Mouse (Mus musculus): ENCODE measurements at regions not wholly inside any gene's neighbourhood (a gene's known extent, or its start where the extent isn't known, plus 50 kb on each side); places are given as distances from the start of the nearest gene placed in this dataset.

- Histone ChIP-seq H3K36me3 (ENCODE audit: control insufficient read depth, insufficient read depth, low read length) (no peaks in the 10 kb centered on the region), H3K27ac (peak overlapping the region; percentile 38), H3K27me3 (ENCODE audit: control insufficient read depth, insufficient read depth, low read length) (no peaks in the 10 kb centered on the region), H3K79me2 (replicated peaks; ENCODE audit: control insufficient read depth, insufficient read depth, low read length) (no peaks in the 10 kb centered on the region), H3K4me3 (peak overlapping the region; percentile 35), H3K9ac (ENCODE audit: low read depth, low read length) (no peak overlapping the region), H3K4me1 (ENCODE audit: control insufficient read depth, insufficient read depth, low read length) (no peaks in the 10 kb centered on the region; the same call in 1 of the 2 replicates)
- WGBS: 40% methylated on average over 9 of the region's 9 CpGs
- DNase-seq: no peak
- TF ChIP-seq CTCF (IDR thresholded peaks at IDR 0.05): no peak
- intact Hi-C loops (cut with DNase I): loop anchor here (1.0 to 5.0 kb wide), 3 partner anchors 62 to 278 kb away; partner anchors contain the start of gene Daam1
Observed at GRCm38 (mm10) chr12:71768890-71769289, 62.0 kb upstream of the Daam1 start.

GRCm38 (mm10) chr12:71769302-71769701 is 61.6 kb upstream of the Daam1 start:
- no peak overlapping the region for H3K4me3 ChIP-seq
- no peaks in the 10 kb centered on the region for H3K27me3 ChIP-seq (ENCODE audit: control insufficient read depth, insufficient read depth, low read length)
- no peaks in the 10 kb centered on the region for H3K79me2 ChIP-seq (replicated peaks; ENCODE audit: control insufficient read depth, insufficient read depth, low read length)
- TF ChIP-seq EP300 (IDR thresholded peaks at IDR 0.05; ENCODE audit: insufficient read depth, low read depth, low read length) (no peak), CTCF (IDR thresholded peaks at IDR 0.05) (no peak), POLR2A (IDR thresholded peaks at IDR 0.05; ENCODE audit: insufficient read depth, low read depth, low read length) (no peak)
- no peaks in the 10 kb centered on the region; the same call in 1 of the 2 replicates for H3K4me1 ChIP-seq (ENCODE audit: control insufficient read depth, insufficient read depth, low read length)
- DNase-seq: no peak
- 86% methylated on average over 6 of the region's 6 CpGs for WGBS
- no peak overlapping the region for H3K27ac ChIP-seq
- no peaks in the 10 kb centered on the region for H3K36me3 ChIP-seq (ENCODE audit: control insufficient read depth, insufficient read depth, low read length)
- intact Hi-C loops (cut with DNase I): loop anchor here (2.0 to 5.0 kb wide), 2 partner anchors 61 to 208 kb away; partner anchors contain the start of gene Daam1
- no peak overlapping the region for H3K9ac ChIP-seq (ENCODE audit: low read depth, low read length)

GRCm38 (mm10) chr12:71773891-71774290 is 57.0 kb upstream of the Daam1 start:
- Histone ChIP-seq H3K9ac (ENCODE audit: low read depth, low read length) (no peak overlapping the region), H3K4me1 (ENCODE audit: control insufficient read depth, insufficient read depth, low read length) (no peaks in the 10 kb centered on the region; the same call in 1 of the 2 replicates), H3K79me2 (replicated peaks; ENCODE audit: control insufficient read depth, insufficient read depth, low read length) (no peaks in the 10 kb centered on the region), H3K4me3 (no peak overlapping the region), H3K27me3 (ENCODE audit: control insufficient read depth, insufficient read depth, low read length) (no peaks in the 10 kb centered on the region), H3K27ac (no peak overlapping the region), H3K36me3 (ENCODE audit: control insufficient read depth, insufficient read depth, low read length) (no peaks in the 10 kb centered on the region)
- DNase-seq: no peak
- WGBS: 64% methylated on average over 9 of the region's 9 CpGs
- no peak for TF ChIP-seq POLR2A (IDR thresholded peaks at IDR 0.05; ENCODE audit: insufficient read depth, low read depth, low read length)
- TF ChIP-seq CTCF (IDR thresholded peaks at IDR 0.05): no peak
- no peak for TF ChIP-seq EP300 (IDR thresholded peaks at IDR 0.05; ENCODE audit: insufficient read depth, low read depth, low read length)
- intact Hi-C loops (cut with DNase I): no loop called here

- Histone ChIP-seq H3K79me2 (replicated peaks; ENCODE audit: control insufficient read depth, insufficient read depth, low read length) (no peaks in the 10 kb centered on the region), H3K4me1 (ENCODE audit: control insufficient read depth, insufficient read depth, low read length) (no peaks in the 10 kb centered on the region; the same call in 1 of the 2 replicates), H3K27ac (no peak overlapping the region), H3K27me3 (ENCODE audit: control insufficient read depth, insufficient read depth, low read length) (no peaks in the 10 kb centered on the region), H3K9ac (ENCODE audit: low read depth, low read length) (no peak overlapping the region), H3K36me3 (ENCODE audit: control insufficient read depth, insufficient read depth, low read length) (no peaks in the 10 kb centered on the region), H3K4me3 (no peak overlapping the region)
- DNase-seq: no peak
- 86% methylated on average over 12 of the region's 12 CpGs for WGBS
- intact Hi-C loops (cut with DNase I): no loop called here
- no peak for TF ChIP-seq EP300 (IDR thresholded peaks at IDR 0.05; ENCODE audit: insufficient read depth, low read depth, low read length)
- no peak for TF ChIP-seq POLR2A (IDR thresholded peaks at IDR 0.05; ENCODE audit: insufficient read depth, low read depth, low read length)
- TF ChIP-seq CTCF (IDR thresholded peaks at IDR 0.05): no peak
Observed at GRCm38 (mm10) chr12:71775126-71775525, 55.8 kb upstream of the Daam1 start.

GRCm38 (mm10) chr12:71778137-71778536 is 52.7 kb upstream of the Daam1 start:
- Histone ChIP-seq H3K79me2 (replicated peaks; ENCODE audit: control insufficient read depth, insufficient read depth, low read length) (no peaks in the 10 kb centered on the region), H3K4me1 (ENCODE audit: control insufficient read depth, insufficient read depth, low read length) (peaks cover 3% of the 10 kb centered on the region), H3K27me3 (ENCODE audit: control insufficient read depth, insufficient read depth, low read length) (no peaks in the 10 kb centered on the region), H3K9ac (ENCODE audit: low read depth, low read length) (no peak overlapping the region), H3K27ac (no peak overlapping the region; the same call in 1 of the 2 replicates), H3K4me3 (no peak overlapping the region), H3K36me3 (ENCODE audit: control insufficient read depth, insufficient read depth, low read length) (no peaks in the 10 kb centered on the region)
- TF ChIP-seq POLR2A (IDR thresholded peaks at IDR 0.05; ENCODE audit: insufficient read depth, low read depth, low read length) (no peak), CTCF (IDR thresholded peaks at IDR 0.05) (no peak), EP300 (IDR thresholded peaks at IDR 0.05; ENCODE audit: insufficient read depth, low read depth, low read length) (no peak)
- intact Hi-C loops (cut with DNase I): no loop called here
- WGBS: 22% methylated on average over 14 of the region's 14 CpGs
- DNase-seq: peak; percentile 34 to 42

- Histone ChIP-seq H3K79me2 (replicated peaks; ENCODE audit: control insufficient read depth, insufficient read depth, low read length) (no peaks in the 10 kb centered on the region), H3K36me3 (ENCODE audit: control insufficient read depth, insufficient read depth, low read length) (no peaks in the 10 kb centered on the region), H3K9ac (ENCODE audit: low read depth, low read length) (no peak overlapping the region), H3K27ac (no peak overlapping the region), H3K4me3 (no peak overlapping the region), H3K27me3 (ENCODE audit: control insufficient read depth, insufficient read depth, low read length) (no peaks in the 10 kb centered on the region), H3K4me1 (ENCODE audit: control insufficient read depth, insufficient read depth, low read length) (peaks cover 3% of the 10 kb centered on the region)
- no peak for TF ChIP-seq CTCF (IDR thresholded peaks at IDR 0.05)
- TF ChIP-seq POLR2A (IDR thresholded peaks at IDR 0.05; ENCODE audit: insufficient read depth, low read depth, low read length): no peak
- TF ChIP-seq EP300 (IDR thresholded peaks at IDR 0.05; ENCODE audit: insufficient read depth, low read depth, low read length): no peak
- intact Hi-C loops (cut with DNase I): no loop called here
- 92% methylated on average over 3 of the region's 3 CpGs for WGBS
- DNase-seq: no peak
Observed at GRCm38 (mm10) chr12:71778948-71779347, 51.9 kb upstream of the Daam1 start.
